Mouse (Mus musculus): ENCODE measurements around the gene Slc6a2.

Slc6a2 gene

DNA sequence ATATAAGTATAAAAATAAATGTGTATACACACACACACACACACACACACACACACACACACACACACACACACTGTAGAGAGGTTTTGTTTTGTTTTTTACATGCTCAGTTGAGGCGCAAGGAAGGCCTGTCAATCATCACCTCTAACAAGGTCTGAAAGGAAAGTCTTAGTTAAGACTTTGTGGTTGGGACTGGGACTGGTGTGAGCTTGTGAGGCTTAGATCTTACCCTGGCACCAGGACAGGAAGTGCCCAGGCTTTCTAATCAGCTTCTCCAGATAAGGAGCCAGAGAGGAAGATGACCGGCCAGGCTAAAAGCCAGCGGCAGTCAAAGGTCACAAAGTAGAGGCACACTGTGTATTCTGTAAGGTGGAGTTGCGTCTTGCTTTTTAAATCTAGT, 54.4 kb downstream of the Slc6a2 start:
- in situ Hi-C loops (cut with MboI; ENCODE audit: low sequenced_read_pairs) = loop anchor here (25.0 kb wide), 3 partner anchors 923 to 1477 kb away; partner anchors contain the start of gene Mt1

DNA sequence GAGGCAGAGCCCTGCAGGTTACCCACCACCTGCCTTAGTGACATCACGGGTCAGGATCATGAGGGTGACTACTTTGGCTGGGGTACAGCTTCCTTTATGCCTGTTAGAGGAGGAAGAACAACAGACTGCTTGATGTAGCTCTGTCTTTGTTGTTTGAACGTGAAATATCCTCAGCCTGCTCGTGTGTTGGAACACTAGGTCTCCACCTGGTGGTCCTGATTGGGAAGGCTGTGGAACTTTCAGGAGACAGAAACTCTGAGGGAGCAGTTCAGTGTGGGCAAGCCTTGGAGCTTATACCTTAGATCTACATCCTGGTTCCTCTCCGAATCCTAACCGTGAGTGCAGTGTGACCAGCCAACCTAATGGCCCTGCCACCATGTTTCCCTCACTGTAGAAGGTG, 61.9 kb downstream of the Slc6a2 start:
- in situ Hi-C loops (cut with MboI; ENCODE audit: low sequenced_read_pairs) = loop anchor here (25.0 kb wide), 3 partner anchors 916 to 1484 kb away; partner anchors contain the start of gene Mt1

DNA sequence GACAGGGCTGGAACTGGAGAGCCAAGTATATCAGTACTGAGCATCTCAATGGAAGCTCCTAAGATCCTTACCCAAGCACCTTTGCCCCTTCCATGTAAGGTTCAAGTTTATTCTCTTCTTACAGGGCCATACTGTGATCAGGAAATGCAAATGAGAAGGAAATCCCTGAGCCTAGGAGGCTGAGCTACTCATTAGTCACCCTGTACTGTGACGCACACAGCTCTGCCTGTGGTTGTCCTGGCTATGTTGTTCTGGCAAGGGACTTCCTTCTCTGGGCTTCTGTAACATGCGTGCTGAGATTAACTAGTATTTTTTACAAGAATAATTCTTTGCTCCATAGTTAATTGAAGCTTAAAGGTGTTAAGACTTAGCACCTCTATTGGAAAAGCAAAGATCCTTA, 70.8 kb downstream of the Slc6a2 start:
- in situ Hi-C loops (cut with MboI; ENCODE audit: low sequenced_read_pairs) = no loop called here

DNA sequence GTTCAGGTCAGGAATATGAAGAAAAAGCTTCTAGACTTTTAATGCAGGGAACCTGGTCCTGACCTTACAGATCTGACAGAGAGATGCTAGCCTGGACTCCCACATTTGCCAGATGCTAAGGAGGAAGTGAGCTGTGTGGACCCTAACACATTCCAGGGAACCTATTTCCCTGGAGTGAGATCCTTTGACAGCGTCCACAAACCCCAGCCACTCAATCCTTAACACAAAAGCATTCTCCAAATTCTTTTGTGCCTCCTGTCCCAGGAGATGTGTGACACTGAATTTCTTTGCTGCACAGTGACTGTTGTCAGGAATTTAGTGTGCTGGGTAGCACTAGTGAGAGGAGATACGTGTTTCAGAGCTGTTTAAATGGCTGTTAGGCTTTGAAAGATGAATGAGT, 79.0 kb downstream of the Slc6a2 start:
- in situ Hi-C loops (cut with MboI; ENCODE audit: low sequenced_read_pairs) = no loop called here

DNA sequence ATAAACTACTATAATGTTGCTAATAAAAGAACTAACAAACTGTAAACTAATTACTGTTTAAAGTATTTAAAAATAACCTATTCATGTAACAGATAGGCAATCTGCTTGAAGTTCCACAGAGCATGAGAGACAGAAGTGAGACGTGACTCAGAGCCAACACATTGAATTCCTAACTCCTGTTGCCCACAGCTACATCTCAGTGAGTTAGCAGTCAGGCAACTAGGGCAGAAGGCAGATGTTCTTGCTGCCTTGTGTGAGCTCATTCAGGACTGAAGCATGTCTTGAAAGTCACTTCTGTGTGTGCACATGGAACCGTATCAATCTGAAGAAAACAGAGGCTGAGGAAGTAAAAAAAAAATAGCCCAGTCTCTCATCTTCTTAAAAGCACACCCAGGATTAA, 80.4 kb downstream of the Slc6a2 start:
- in situ Hi-C loops (cut with MboI; ENCODE audit: low sequenced_read_pairs) = no loop called here

DNA sequence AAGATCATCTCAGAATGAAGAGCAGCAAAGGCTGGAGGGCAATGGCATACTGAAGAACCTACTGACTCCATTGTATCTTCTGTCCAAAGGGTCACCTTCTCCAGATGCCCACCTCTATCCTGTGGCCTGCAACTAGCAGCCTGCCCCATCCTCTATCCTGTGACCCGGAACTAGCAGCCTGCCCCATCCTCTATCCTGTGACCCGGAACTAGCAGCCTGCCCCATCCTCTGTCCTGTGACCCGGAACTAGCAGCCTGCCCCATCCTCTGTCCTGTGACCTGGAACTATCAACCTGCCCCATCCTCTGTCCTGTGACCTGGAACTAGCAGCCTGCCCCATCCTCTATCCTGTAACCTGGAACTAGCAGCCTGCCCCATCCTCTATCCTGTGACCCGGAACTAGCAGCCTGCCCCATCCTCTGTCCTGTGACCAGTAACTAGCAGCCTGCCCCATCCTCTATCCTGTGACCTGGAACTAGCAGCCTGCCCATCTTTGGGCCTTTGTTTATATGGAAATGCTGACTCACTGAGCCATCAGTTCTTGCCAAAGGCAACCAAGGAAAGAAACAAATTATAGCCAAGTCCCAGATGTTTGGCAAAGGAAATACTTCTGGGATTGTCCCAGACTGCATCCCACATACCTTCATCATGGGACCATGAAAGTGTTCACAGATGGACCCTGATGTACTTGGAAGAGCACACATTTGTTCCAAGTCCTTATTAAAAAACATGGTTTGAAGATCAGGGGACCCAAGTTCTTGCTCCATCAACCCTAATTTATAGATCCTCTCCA, 81.1 kb downstream of the Slc6a2 start:
- in situ Hi-C loops (cut with MboI; ENCODE audit: low sequenced_read_pairs) = no loop called here

DNA sequence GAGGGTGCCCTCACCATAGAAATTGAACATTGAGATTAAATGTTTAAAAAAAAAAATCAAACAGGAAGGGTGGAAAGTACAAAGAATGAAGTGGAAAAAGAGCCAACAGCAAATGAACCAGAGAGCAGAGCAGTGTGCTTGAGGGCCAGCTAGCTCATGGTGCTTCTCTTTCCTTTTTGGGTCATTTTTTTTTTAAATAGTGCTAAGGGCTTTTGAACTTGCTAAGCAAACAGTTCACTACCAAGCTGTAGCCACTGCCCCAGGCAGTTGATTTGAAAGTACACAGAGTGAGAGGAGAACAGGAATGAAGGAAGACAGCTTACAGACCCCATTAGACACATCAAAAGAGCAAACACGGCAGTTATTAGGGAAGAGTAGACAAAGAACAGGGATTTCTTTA, 83.2 kb downstream of the Slc6a2 start:
- in situ Hi-C loops (cut with MboI; ENCODE audit: low sequenced_read_pairs) = no loop called here

DNA sequence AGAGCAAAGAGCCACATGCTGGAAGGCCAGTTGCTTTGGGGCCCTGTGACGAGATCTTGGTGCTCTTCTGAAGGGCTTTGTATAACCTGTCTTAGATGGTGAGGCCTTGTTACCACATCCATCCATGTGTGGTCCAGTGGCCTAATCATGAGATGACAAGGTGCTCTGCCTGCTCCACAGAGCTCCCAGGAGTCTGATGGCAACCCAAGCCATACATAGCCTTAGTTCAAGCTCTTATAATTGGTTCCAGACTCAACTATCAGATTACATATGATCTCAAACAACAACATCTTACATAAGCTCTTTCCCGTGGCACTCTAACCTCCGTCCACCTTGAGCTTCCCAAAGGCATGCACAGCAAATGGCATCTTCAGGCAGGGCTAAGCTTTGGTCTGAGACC, 88.2 kb downstream of the Slc6a2 start, which contains the start of gene Ces1a:
TSS of gene Ces1a (minus strand) at position 101 of the 400 bp plus-strand sequence.
- in situ Hi-C loops (cut with MboI; ENCODE audit: low sequenced_read_pairs) = no loop called here

DNA sequence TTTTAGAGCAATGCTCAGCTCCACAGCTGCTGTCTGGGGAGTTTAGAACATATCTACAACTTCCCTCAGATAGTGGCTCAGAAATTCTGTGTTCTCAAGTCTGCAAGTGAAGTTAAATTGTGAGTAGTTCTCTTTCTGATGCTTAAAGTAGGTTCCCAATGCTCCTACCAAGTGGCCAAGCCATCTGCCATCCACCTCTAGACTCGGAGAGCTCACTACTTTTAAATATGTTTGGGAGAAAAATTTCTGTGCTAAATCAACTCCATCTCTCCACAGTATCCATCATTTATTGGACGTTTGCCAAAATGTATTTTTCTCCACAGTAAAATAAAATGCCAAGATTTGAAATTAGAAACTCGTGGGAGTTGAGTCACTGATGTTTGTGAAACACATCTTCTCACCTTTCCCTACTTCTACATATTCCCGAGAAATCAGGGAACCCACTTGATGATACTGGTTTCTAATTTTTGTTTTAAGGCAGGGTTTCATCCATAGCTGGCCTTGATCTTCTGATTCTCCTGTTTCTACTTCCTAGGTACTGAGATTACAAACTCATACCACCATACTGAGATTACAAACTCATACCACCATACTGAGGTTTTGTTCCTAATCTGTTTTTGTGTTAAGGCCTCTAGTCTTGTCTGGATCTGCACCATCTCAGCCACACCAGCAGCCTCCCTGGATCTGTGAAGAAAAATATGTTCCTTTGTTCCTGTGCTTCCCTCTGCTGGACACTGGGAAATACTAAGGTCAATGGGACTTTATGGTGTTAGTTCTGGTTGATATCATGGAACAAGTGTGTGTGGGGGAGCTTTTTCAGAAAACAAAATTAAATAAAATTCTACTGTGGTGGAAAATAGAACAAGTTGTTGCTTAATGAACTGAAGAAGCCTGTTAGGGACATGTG, 88.9 kb downstream of the Slc6a2 start:
- in situ Hi-C loops (cut with MboI; ENCODE audit: low sequenced_read_pairs) = no loop called here
